Mouse (Mus musculus) stomach, embryonic 15.5 days (tissue): ENCODE results near the gene Nedd8. TPM values are rescaled to one million over a fixed set of nuclear protein-coding genes. Genes with fewer than 3 reads are reported as not detected.

Source experiments
- polyA plus RNA-seq: library from polyadenylated mRNA; unstranded; fragments of >200 nt; fragmentation: Nextera tagmentation; extraction: Ambion mirVana; gene quantifications from 2 replicates; pipeline ENCODE4 v1.2.1, GENCODE M21; 2015

Nedd8 gene
- polyA plus RNA-seq, 1 experiment from 2014 or later = 515 TPM

Other genes starting within 250 kb of the Nedd8 start
- gene Dhrs4, start 193.4 kb downstream of the Nedd8 start, polyA plus RNA-seq = 121 TPM in 2 replicates
- 2.1 and 2.2 TPM in 2 replicates for gene Carmil3, start 181.5 kb downstream of the Nedd8 start, polyA plus RNA-seq
- 0.23 and 0.42 TPM in 2 replicates for gene Cpne6, start 161.7 kb downstream of the Nedd8 start, polyA plus RNA-seq
- gene Nrl, start 147.1 kb downstream of the Nedd8 start, polyA plus RNA-seq = not detected in 2 replicates
- gene Pck2, start 131.9 kb downstream of the Nedd8 start, polyA plus RNA-seq = 48.5 and 52.8 TPM in 2 replicates
- 63.6 and 75.7 TPM in 2 replicates for gene Dcaf11, start 112.1 kb downstream of the Nedd8 start, polyA plus RNA-seq
- 1.2 and 1.4 TPM in 2 replicates for gene A730061H03Rik, start 111.7 kb downstream of the Nedd8 start, polyA plus RNA-seq
- gene Fitm1, start 96.5 kb downstream of the Nedd8 start, polyA plus RNA-seq = 0.50 and 1.2 TPM in 2 replicates
- gene Psme1, start 94.0 kb downstream of the Nedd8 start, polyA plus RNA-seq = 159 and 176 TPM in 2 replicates
- gene Emc9, start 86.8 kb downstream of the Nedd8 start, polyA plus RNA-seq = 9.4 and 11.2 TPM in 2 replicates
- gene Psme2, start 81.0 kb downstream of the Nedd8 start, polyA plus RNA-seq = 265 and 289 TPM in 2 replicates
- 16.7 and 18.4 TPM in 2 replicates for gene Rnf31, start 80.4 kb downstream of the Nedd8 start, polyA plus RNA-seq
- 11.6 and 12.1 TPM in 2 replicates for gene Irf9, start 68.6 kb downstream of the Nedd8 start, polyA plus RNA-seq
- gene Rec8, start 54.1 kb downstream of the Nedd8 start, polyA plus RNA-seq = 9.2 and 10.7 TPM in 2 replicates
- gene Ipo4, start 36.2 kb downstream of the Nedd8 start, polyA plus RNA-seq = 81.1 and 82.4 TPM in 2 replicates
- gene Gm49378, start 34.2 kb downstream of the Nedd8 start, polyA plus RNA-seq = 1.3 and 1.7 TPM in 2 replicates
- 123 and 124 TPM in 2 replicates for gene Tm9sf1, start 28.3 kb downstream of the Nedd8 start, polyA plus RNA-seq
- gene Tssk4, start 21.9 kb downstream of the Nedd8 start, polyA plus RNA-seq = 0.40 and 0.59 TPM in 2 replicates
- 51.3 and 54.3 TPM in 2 replicates for gene Mdp1, start 11.6 kb downstream of the Nedd8 start, polyA plus RNA-seq
- 53.5 and 54.6 TPM in 2 replicates for gene Gmpr2, start 183 bp downstream of the Nedd8 start, polyA plus RNA-seq
- gene Tinf2, start 9.7 kb upstream of the Nedd8 start, polyA plus RNA-seq = 33.9 and 40.4 TPM in 2 replicates
- gene Tgm1, start 41.8 kb upstream of the Nedd8 start, polyA plus RNA-seq = 17.9 and 30.5 TPM in 2 replicates
- gene Rabggta, start 50.1 kb upstream of the Nedd8 start, polyA plus RNA-seq = 30.0 and 35.8 TPM in 2 replicates
- 92.9 and 96.4 TPM in 2 replicates for gene Dhrs1, start 73.6 kb upstream of the Nedd8 start, polyA plus RNA-seq
- 34.3 and 36.7 TPM in 2 replicates for gene Nop9, start 73.6 kb upstream of the Nedd8 start, polyA plus RNA-seq
- 11.8 and 12.9 TPM in 2 replicates for gene Cideb, start 86.3 kb upstream of the Nedd8 start, polyA plus RNA-seq
- gene Ltb4r2, start 89.3 kb upstream of the Nedd8 start, polyA plus RNA-seq = 0.85 and 0.96 TPM in 2 replicates
- 3.8 and 4.7 TPM in 2 replicates for gene Ltb4r1, start 93.8 kb upstream of the Nedd8 start, polyA plus RNA-seq
- 6.3 and 8.0 TPM in 2 replicates for gene Adcy4, start 112.0 kb upstream of the Nedd8 start, polyA plus RNA-seq
- 32.0 and 36.9 TPM in 2 replicates for gene Ripk3, start 116.7 kb upstream of the Nedd8 start, polyA plus RNA-seq
- 35.5 and 40.9 TPM in 2 replicates for gene Nfatc4, start 151.0 kb upstream of the Nedd8 start, polyA plus RNA-seq
- gene Nynrin, start 181.9 kb upstream of the Nedd8 start, polyA plus RNA-seq = 15.4 and 18.5 TPM in 2 replicates
- gene Cbln3, start 212.3 kb upstream of the Nedd8 start, polyA plus RNA-seq = 0.42 and 0.46 TPM in 2 replicates
- gene Khnyn, start 212.8 kb upstream of the Nedd8 start, polyA plus RNA-seq = 16.5 and 18.1 TPM in 2 replicates
- 56.0 and 65.7 TPM in 2 replicates for gene Sdr39u1, start 228.2 kb upstream of the Nedd8 start, polyA plus RNA-seq